Mouse (Mus musculus) gonadal fat pad, adult 2 months (tissue): Measurements from ENCODE around the gene Gm12887. TPM values are rescaled to one million over a fixed set of nuclear protein-coding genes. Genes with fewer than 3 reads are reported as not detected.

Source experiments
- DNase-seq: peaks from one replicate; pipeline ENCODE4 v3.0.0-alpha.2; 2012; ENCODE audit warnings: low read depth
- polyA plus RNA-seq: library from polyadenylated mRNA; depleted of rRNA; stranded (reverse); fragments of >200 nt; gene quantifications from 2 replicates; pipeline ENCODE4 v1.2.3, GENCODE M21; 2012; rRNA removed

Gene Gm12887
- polyA plus RNA-seq, result not detected in 2 replicates

DNA sequence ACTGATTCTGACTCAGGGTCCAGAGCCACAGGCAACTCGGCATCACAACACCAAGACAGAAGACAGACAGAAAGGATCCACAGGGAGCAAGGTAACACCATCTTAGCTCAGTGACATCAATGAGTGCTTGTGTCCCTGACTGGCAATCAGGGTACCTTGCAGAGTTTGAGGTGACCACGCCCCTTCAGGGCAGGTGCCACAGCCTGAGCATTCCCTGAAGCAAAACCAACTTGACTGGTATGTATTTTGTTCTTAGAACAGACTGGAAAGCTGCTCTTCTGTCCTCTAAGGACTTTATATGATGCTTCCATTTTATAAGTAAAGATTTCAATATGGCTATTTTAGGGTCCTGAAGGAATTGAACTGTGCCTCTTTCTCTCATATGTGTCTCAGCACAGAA, at the start of gene Gm12887:
TSS of gene Gm12887 (minus strand) at position 101 of the 400 bp plus-strand sequence.
- no peak for DNase-seq

DNA sequence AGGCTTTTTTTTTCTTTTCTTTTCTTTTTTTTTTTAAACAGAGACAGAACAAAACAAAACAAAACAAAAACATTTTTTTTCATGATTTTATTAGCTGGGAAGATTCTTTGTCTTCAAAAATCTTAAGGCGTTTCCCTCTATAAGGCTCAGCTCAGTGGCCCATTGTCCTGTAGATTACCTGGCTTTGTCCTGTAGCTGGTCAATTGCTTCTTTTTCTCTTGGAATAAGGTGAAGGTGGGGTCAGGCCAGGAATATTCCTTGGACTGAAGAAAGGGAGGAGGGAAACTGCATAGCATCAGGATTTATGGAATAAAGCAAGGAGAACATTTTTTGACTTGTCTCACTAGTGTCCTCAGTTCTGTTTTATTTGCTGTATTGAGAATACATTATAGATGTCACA, 35.1 kb upstream of the Gm12887 start:
- DNase-seq, result no peak

Other genes starting within 250 kb of the Gm12887 start
- not detected in 2 replicates for gene Gm12886, start 199.0 kb downstream of the Gm12887 start, polyA plus RNA-seq